Mouse (Mus musculus) lung, adult 2 months (tissue): Measurements from ENCODE around the gene Magi1. TPM values are rescaled to one million over a fixed set of nuclear protein-coding genes. Genes with fewer than 3 reads are reported as not detected.

ENCODE experiments used
- DNase-seq: peaks from one replicate; pipeline ENCODE4 v3.0.0; 2022
- H3K4me1 ChIP-seq: fragments of 200-500 bp; 2 replicates; pipeline ENCODE4 v1.6.1; 2011; ENCODE audit warnings: low read length; ENCODE audit not compliant: control insufficient read depth, insufficient read depth
- H3K4me3 ChIP-seq: fragments of 200-500 bp; replicated peaks from 2 replicates; pipeline ENCODE3; 2011; ENCODE audit warnings: low read depth, mild to moderate bottlenecking, control low read depth, low read length; ENCODE audit errors: extremely low read depth
- CTCF ChIP-seq: fragments of 200-500 bp; IDR thresholded peaks from 2 replicates; pipeline ENCODE4 v1.5.1; 2011; ENCODE audit warnings: mild to moderate bottlenecking, low read length, control low read depth; ENCODE audit not compliant: insufficient read depth
- POLR2A ChIP-seq: fragments of 200-500 bp; IDR thresholded peaks from 2 replicates; pipeline ENCODE4 v1.6.1; 2011; ENCODE audit warnings: low read depth, mild to moderate bottlenecking, control low read depth, low read length, borderline replicate concordance; ENCODE audit errors: extremely low read depth
- WGBS: fragments of 180-500 bp; shearing (Covaris S2); methylation state at CpG from one replicate; pipeline ENCODE4 v1.1.7; 2018; 5-methylcytosine and 5-hydroxymethylcytosine counted together
- polyA plus RNA-seq: library from polyadenylated mRNA; depleted of rRNA; stranded (reverse); fragments of >200 nt; gene quantifications from 2 replicates; pipeline ENCODE4 v1.2.3, GENCODE M21; 2012

Gene Magi1
- polyA plus RNA-seq, 1 experiment = 12.3 TPM

DNA sequence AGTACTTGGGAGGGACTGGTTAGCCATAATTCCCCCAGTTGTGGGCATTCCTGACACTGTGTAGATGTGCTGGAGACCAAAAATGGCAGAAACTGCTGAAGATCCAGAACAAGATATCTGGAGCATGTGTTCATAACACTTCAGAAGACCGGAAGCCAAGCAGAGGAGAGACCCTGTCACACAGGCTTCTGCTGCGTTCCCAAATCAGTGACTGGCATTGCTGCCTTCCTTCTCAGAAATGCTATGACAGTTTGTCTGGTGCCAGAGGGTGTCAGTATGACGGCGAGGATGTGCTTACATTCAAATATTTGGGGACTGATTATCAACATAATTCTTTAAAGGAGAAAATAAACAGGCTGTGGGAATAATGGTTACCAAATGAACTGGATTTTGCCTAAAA lies 373.7 kb downstream of the Magi1 start:
- 82% methylated on average over 4 of the region's 4 CpGs for WGBS
- H3K4me1 ChIP-seq = 0 out of 2 replicates have a peak, but pooled peaks cover 2% of the 10 kb centered on the region
- TF ChIP-seq CTCF = no peak
- DNase-seq = no peak
- H3K4me3 ChIP-seq = no peak overlapping the region

GRCm38 (mm10) chr6:93904987-93905386 lies 378.7 kb downstream of the Magi1 start:
- 65% methylated on average over 2 of the region's 2 CpGs for WGBS
- TF ChIP-seq CTCF = no peak
- TF ChIP-seq POLR2A = no peak
- H3K4me3 ChIP-seq = no peak overlapping the region
- no peak for DNase-seq
- H3K4me1 ChIP-seq = no peaks in the 10 kb centered on the region

- H3K4me1 ChIP-seq = no peaks in the 10 kb centered on the region
- 66% methylated on average over 2 of the region's 2 CpGs for WGBS
- H3K4me3 ChIP-seq = no peak overlapping the region
- no peak for DNase-seq
- TF ChIP-seq POLR2A = no peak
- no peak for TF ChIP-seq CTCF
These were observed 381.5 kb downstream of the Magi1 start for GRCm38 (mm10) chr6:93902239-93902638.

DNA sequence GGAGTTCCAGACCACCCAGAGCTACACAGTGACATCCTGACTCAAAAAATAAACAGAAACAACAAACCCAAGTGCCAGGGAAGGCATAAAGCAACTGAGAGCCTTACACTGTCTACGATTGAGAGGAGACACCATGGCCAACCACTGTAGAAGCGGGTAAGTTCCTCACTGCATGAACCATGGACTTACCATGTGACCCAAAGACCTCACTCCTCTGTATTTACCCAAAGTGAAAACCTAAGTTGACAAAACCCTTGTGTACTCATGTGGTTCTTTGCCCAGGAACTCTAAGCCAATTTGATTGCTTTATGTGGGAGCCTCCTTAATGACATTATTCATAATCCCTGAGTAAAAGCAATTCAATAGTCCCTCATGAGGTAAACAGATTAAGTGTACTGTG lies 382.3 kb downstream of the Magi1 start:
- TF ChIP-seq POLR2A (no peak), CTCF (no peak)
- Histone ChIP-seq H3K4me3 (no peak overlapping the region), H3K4me1 (no peaks in the 10 kb centered on the region)
- no peak for DNase-seq
- WGBS = 96% methylated on average over 2 of the region's 2 CpGs

- Histone ChIP-seq H3K4me3 (no peak overlapping the region), H3K4me1 (no peaks in the 10 kb centered on the region)
- DNase-seq = no peak
- TF ChIP-seq CTCF (no peak), POLR2A (no peak)
- WGBS = 73% methylated on average over 2 of the region's 2 CpGs
These were observed 386.2 kb downstream of the Magi1 start for GRCm38 (mm10) chr6:93897512-93897911.

GRCm38 (mm10) chr6:93895721-93896120 lies 388.0 kb downstream of the Magi1 start:
- no peak for TF ChIP-seq POLR2A
- TF ChIP-seq CTCF = no peak
- Histone ChIP-seq H3K4me3 (no peak overlapping the region), H3K4me1 (no peaks in the 10 kb centered on the region)
- WGBS = 61% methylated on average over 2 of the region's 2 CpGs
- DNase-seq = peak; percentile 10

- DNase-seq = no peak
- TF ChIP-seq CTCF (no peak), POLR2A (no peak)
- 70% methylated on average over 7 of the region's 7 CpGs for WGBS
- H3K4me3 ChIP-seq = no peak overlapping the region
- no peaks in the 10 kb centered on the region for H3K4me1 ChIP-seq
These were observed 389.8 kb downstream of the Magi1 start for GRCm38 (mm10) chr6:93893956-93894355.

GRCm38 (mm10) chr6:93892922-93893321 lies 390.8 kb downstream of the Magi1 start:
- 66% methylated on average over 5 of the region's 5 CpGs for WGBS
- TF ChIP-seq POLR2A (no peak), CTCF (no peak)
- Histone ChIP-seq H3K4me3 (no peak overlapping the region), H3K4me1 (no peaks in the 10 kb centered on the region)
- no peak for DNase-seq

GRCm38 (mm10) chr6:93890011-93890410 lies 393.7 kb downstream of the Magi1 start:
- 95% methylated on average over 3 of the region's 3 CpGs for WGBS
- TF ChIP-seq CTCF (no peak), POLR2A (no peak)
- H3K4me3 ChIP-seq = no peak overlapping the region
- no peak for DNase-seq
- no peaks in the 10 kb centered on the region for H3K4me1 ChIP-seq

GRCm38 (mm10) chr6:93877337-93877736 lies 406.4 kb downstream of the Magi1 start:
- 81% methylated on average over 4 of the region's 4 CpGs for WGBS
- DNase-seq = no peak
- TF ChIP-seq POLR2A = no peak
- TF ChIP-seq CTCF = no peak
- Histone ChIP-seq H3K4me3 (no peak overlapping the region), H3K4me1 (no peaks in the 10 kb centered on the region)

- Histone ChIP-seq H3K4me1 (no peaks in the 10 kb centered on the region), H3K4me3 (no peak overlapping the region)
- TF ChIP-seq POLR2A (no peak), CTCF (no peak)
- DNase-seq = no peak
- 82% methylated on average over 2 of the region's 2 CpGs for WGBS
These were observed 408.8 kb downstream of the Magi1 start for GRCm38 (mm10) chr6:93874936-93875335.
